Mouse (Mus musculus) c-Kit-positive CD71-negative TER-119-negative erythroid progenitor cells, embryonic 14.5 days (primary cell): Measurements from ENCODE around the gene Gm6588.

Experiments
- DNase-seq: peaks from one replicate; pipeline ENCODE4 v3.0.0-alpha.2; 2013; ENCODE audit warnings: low read depth

The Gm6588 gene

GRCm38 (mm10) chr5:112470144-112470543 is 20.9 kb downstream of the Gm6588 start:
- DNase-seq, result peak; percentile 19

- no peak for DNase-seq
Measured at GRCm38 (mm10) chr5:112473453-112473852, 24.2 kb downstream of the Gm6588 start.

GRCm38 (mm10) chr5:112481946-112482410 is 32.8 kb downstream of the Gm6588 start:
- no peak for DNase-seq

- DNase-seq, result no peak
Measured at GRCm38 (mm10) chr5:112482551-112482950, 33.3 kb downstream of the Gm6588 start.

GRCm38 (mm10) chr5:112483030-112483429 is 33.8 kb downstream of the Gm6588 start:
- DNase-seq, result peak; percentile 3

- no peak for DNase-seq
Measured at GRCm38 (mm10) chr5:112484924-112485715, 35.9 kb downstream of the Gm6588 start.

GRCm38 (mm10) chr5:112486415-112486814 is 37.2 kb downstream of the Gm6588 start:
- DNase-seq, result no peak

GRCm38 (mm10) chr5:112487504-112487903 is 38.3 kb downstream of the Gm6588 start:
- no peak for DNase-seq

- DNase-seq, result no peak
Measured at GRCm38 (mm10) chr5:112488101-112488776, 39.0 kb downstream of the Gm6588 start.

- no peak for DNase-seq
Measured at GRCm38 (mm10) chr5:112491489-112491888, 42.3 kb downstream of the Gm6588 start.

GRCm38 (mm10) chr5:112493492-112493891 is 44.3 kb downstream of the Gm6588 start:
- peak; percentile 2 for DNase-seq

- DNase-seq, result no peak
Measured at GRCm38 (mm10) chr5:112496753-112497369, 47.6 kb downstream of the Gm6588 start.

- DNase-seq, result no peak
Measured at GRCm38 (mm10) chr5:112498921-112499917, 50.0 kb downstream of the Gm6588 start.

- no peak for DNase-seq
Measured at GRCm38 (mm10) chr5:112499918-112500682, 50.9 kb downstream of the Gm6588 start.
